Mouse (Mus musculus) gastrocnemius, adult 2 months (tissue): ENCODE measurements around the gene Rbm39. TPM values are rescaled to one million over a fixed set of nuclear protein-coding genes. Genes with fewer than 3 reads are reported as not detected.
"Not testable (repeated sequence)": the region's sequence is repeated elsewhere in the genome, so short reads cannot be mapped to it uniquely, and the experiment has no call there.

Source experiments
- DNase-seq: peaks from one replicate; pipeline ENCODE4 v3.0.0; 2022
- H3K27ac ChIP-seq: fragments of 200-600 bp; 2 replicates; pipeline ENCODE4 v1.8.1; 2022; ENCODE audit warnings: mild to moderate bottlenecking
- H3K4me3 ChIP-seq: fragments of 200-600 bp; 2 replicates; pipeline ENCODE4 v1.8.1; 2022; ENCODE audit warnings: mild to moderate bottlenecking, moderate library complexity
- CTCF ChIP-seq: fragments of 200-600 bp; IDR thresholded peaks from 2 replicates; pipeline ENCODE4 v1.8.1; 2022; ENCODE audit warnings: antibody characterized with exemption, mild to moderate bottlenecking, moderate library complexity
- intact Hi-C: fragments of 180-260 bp; cut with DNase I; formaldehyde crosslinking; loops from one replicate; pipeline ENCODE4 v1.15.1; 2025
- total RNA-seq, 2 experiments: library from RNA; stranded (reverse); gene quantifications; 2 replicates each; pipeline ENCODE4 v1.2.3; 2021

Rbm39 gene
- total RNA-seq, 2 experiments from 2014 or later = 119 TPM

DNA sequence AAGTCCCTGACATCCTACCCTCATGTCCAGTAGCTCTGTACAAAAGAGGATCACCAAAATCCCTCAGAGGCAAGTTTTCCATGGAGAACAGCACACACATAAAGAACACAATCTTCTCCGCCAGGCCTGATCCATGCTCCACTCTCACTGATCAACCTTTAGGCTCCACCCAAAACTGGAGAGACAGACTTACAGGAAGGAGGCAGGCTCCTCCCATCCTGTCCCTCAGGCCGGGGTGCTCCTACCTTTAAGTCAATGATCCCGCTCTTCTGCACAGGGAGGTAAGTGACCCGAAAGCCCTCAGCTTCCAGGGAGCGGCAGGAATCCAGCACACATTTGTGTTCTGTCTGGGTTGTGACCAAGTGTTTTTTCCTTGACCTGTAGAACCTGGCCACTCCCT is 45.9 kb downstream of the Rbm39 start:
- no peak for TF ChIP-seq CTCF
- Histone ChIP-seq H3K27ac (no peak overlapping the region), H3K4me3 (no peak overlapping the region)
- DNase-seq = no peak
- intact Hi-C loops = no loop called here

DNA sequence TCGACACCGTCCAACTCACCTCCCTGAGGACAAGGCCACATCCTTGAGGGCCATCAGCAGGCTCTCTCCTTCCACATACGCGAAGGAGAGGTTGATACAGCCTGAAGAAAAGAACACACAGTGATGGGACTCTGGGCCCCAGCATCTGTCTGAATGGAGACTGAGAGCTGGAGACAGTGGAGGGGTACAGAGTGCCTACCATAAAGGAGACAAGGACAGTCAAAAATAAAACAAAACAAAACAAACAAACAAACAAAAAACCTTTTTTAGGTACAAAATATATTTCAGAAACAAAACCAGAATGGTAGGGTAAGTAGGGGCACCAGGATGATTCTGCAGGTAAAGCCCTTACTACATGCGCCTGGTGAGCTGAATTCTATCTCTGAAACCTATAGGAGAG is 53.0 kb downstream of the Rbm39 start, which contains the start of gene Gm28036:
TSS of gene Gm28036 (minus strand) at position 101 of the 400 bp plus-strand sequence.
- intact Hi-C loops = no loop called here
- TF ChIP-seq CTCF = no peak
- no peak within 1 kb of the TSS for H3K4me3 ChIP-seq
- no peak for DNase-seq
- H3K27ac ChIP-seq = peak within 1 kb of the TSS; percentile 48

DNA sequence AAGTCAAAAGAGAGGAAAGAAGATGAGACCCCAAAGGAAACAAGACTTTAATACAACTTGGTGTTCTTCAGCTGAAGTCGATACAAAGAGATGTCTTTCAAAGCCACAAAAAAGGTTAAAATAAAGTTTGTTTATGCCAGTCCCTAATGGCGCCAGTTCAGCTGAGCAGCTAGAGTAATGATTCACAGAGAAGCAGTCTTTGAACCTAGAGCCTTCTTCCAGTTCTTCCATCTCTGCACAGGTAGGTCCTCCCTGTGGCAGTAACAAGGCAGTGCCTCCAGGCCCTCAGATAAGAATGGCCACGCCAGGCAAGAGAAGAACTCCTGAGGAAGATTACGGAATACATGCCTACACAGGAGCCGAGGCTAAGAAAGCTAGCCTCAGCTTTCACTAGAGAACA is 56.3 kb downstream of the Rbm39 start:
- Histone ChIP-seq H3K4me3 (no peak overlapping the region), H3K27ac (no peak overlapping the region)
- intact Hi-C loops = no loop called here
- DNase-seq = no peak
- no peak for TF ChIP-seq CTCF

DNA sequence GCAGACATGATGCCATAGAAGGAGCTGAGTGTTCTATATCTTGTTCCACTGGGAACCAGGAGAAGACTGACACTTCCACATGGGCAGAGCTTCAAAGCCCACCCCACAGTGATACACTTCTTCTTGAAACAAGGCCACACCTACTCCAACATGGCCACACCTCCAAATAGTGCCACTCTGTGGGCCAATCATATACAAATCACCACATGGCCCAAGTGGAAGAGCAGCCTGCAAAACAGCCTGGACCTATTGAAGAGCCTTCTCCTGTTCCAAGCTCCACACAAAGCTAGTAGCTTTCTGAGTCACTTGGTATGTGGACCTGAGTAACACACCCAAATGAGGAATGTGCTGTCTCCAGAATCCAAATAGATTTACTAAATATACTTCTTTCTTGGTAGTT is 60.5 kb downstream of the Rbm39 start:
- intact Hi-C loops = no loop called here
- H3K27ac ChIP-seq = no peak overlapping the region
- H3K4me3 ChIP-seq = no peak overlapping the region
- TF ChIP-seq CTCF = no peak
- no peak for DNase-seq

DNA sequence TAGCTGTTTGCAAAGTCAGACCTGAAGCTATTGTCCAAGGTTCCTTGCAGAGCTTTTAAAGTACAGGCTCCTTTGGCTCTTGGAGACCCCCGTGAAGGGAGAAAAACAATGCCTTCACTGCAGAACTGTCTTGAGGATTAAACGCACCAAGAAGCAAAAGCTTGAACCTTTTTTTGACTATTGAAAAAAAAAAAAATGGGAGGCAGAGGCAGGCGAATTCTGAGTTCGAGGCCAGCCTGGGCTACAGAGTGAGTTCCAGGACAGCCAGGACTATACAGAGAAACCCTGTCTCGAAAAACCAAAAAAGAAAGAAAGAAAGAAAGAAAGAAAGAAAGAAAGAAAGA is 68.0 kb downstream of the Rbm39 start:
- DNase-seq, intact Hi-C loops: not testable (repeated sequence)
- peak overlapping the region; percentile 96 for H3K4me3 ChIP-seq
- H3K27ac ChIP-seq = peak overlapping the region; percentile 96

DNA sequence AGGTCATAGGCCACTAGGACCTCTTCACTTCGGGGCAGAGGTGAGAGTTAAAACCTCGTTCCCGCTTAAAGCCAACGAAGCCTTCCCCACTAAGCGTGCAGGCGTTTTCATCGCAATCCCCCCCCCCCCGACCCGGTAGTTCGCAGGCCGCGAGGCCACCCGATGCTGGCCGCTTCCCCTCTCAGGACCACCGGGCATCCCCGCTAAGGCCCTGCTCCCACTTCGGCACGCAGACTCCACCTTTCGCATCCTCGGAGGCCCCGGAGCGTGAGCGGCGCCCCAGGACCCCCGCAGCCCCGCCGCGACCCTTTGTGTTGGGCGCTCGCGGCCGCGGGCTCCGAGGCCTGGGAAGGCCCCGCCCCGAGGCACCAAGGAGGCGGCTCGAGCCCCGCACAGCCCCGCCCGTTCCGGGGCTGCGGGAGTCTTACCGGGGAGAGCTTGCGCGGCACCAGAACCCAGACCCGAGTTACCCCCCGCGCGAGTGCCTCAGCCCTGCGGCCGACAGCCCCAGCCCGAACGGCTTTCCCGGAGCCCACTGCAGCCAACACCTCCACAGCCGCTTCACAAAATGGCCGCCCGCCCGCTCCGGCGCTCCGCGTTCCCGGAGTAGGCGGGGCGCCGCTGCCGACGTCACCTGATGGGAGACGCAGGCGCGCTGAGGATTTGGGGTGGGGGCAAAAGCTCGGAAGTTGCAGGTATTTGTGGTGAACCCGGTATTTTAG is 68.5 kb downstream of the Rbm39 start, which contains the start of the genes Cpne1 and Rbm12:
TSS of gene Cpne1 (minus strand) at position 608 of the 722 bp plus-strand sequence.
TSS of gene Rbm12 (minus strand) at position 621 of the 722 bp plus-strand sequence.
- intact Hi-C loops = no loop called here
- Histone ChIP-seq H3K27ac (peak within 1 kb of the TSS; percentile 96), H3K4me3 (peak within 1 kb of the TSS; percentile 96)
- TF ChIP-seq CTCF = no peak
- DNase-seq = peak; percentile 94

DNA sequence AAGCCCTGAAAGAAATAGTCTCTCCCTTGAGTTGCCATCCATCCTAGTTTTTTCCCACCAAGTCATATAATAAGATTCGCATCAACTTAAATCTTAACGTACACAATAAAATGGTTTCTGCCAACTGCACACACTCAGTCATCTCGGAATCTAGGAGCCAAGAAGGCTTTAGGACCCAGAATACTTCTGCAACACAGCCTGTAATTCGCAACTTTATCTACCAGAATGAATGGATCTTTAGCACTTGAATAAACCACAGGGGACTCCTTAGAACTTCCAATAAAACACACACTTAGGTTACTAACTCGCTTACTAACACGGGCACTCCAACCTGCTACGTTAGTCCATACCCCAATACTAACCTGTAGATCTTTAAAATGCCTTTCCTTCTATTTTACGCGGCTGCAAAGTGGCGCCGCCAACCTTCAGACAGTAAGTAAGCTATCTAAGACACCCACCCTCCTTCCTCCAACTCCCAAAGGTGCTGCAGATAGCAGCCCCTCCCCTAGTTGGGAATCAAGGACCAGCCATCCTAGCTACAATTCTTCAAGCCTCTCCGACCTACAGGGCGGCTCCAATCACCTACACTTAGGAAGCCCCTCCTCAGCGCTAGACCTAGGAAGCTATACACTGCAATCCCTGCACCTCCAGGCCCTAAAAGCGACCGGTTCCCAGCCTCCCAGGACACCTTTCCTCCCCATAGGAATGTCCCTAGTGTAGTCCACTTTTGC is 69.2 kb downstream of the Rbm39 start:
- Histone ChIP-seq H3K4me3 (peak overlapping the region; percentile 96), H3K27ac (peak overlapping the region; percentile 96)
- intact Hi-C loops = no loop called here
- no peak for DNase-seq
- no peak for TF ChIP-seq CTCF

Other genes starting within 250 kb of the Rbm39 start
- 100 to 1,000 TPM; 139 to 198 TPM for gene Uqcc1, start 249.9 kb downstream of the Rbm39 start, total RNA-seq
- gene Gm15557, start 239.5 kb downstream of the Rbm39 start, total RNA-seq = not detected
- under 1 TPM in 1 of 2 experiments, not detected in 1; 0.08 TPM for gene Gdf5, start 234.9 kb downstream of the Rbm39 start, total RNA-seq
- 1 to 10 TPM; 3.8 to 4.6 TPM for gene Cep250, start 223.8 kb downstream of the Rbm39 start, total RNA-seq
- under 1 TPM; 0.66 to 0.70 TPM for gene 6430550D23Rik, start 172.3 kb downstream of the Rbm39 start, total RNA-seq
- gene Ergic3, start 172.2 kb downstream of the Rbm39 start, total RNA-seq = 10 to 100 TPM; 41.3 to 47.4 TPM
- not detected for gene Fer1l4, start 127.3 kb downstream of the Rbm39 start, total RNA-seq
- gene Spag4, start 115.1 kb downstream of the Rbm39 start, total RNA-seq = under 1 TPM; 0.33 to 0.36 TPM
- gene Cpne1, start 68.3 kb downstream of the Rbm39 start, total RNA-seq = 10 to 100 TPM in 1 of 2 experiments, 1 to 10 TPM in 1; 8.6 to 10.1 TPM
- 1 to 10 TPM; 4.9 to 8.1 TPM for gene Rbm12, start 68.3 kb downstream of the Rbm39 start, total RNA-seq
- 1 to 10 TPM; 3.8 to 4.3 TPM for gene Gm28036, start 53.1 kb downstream of the Rbm39 start, total RNA-seq
- gene Romo1, start 36.2 kb downstream of the Rbm39 start, total RNA-seq = 100 to 1,000 TPM; 187 to 259 TPM
- 10 to 100 TPM; 75.3 to 83.5 TPM for gene Nfs1, start 36.1 kb downstream of the Rbm39 start, total RNA-seq
- gene Phf20, start 16.2 kb upstream of the Rbm39 start, total RNA-seq = 10 to 100 TPM; 30.8 to 31.4 TPM
- under 1 TPM; 0.86 to 0.92 TPM for gene Cnbd2, start 132.1 kb upstream of the Rbm39 start, total RNA-seq
- 10 to 100 TPM; 61.0 to 61.2 TPM for gene Scand1, start 132.5 kb upstream of the Rbm39 start, total RNA-seq
- 1 to 10 TPM; 3.8 to 4.6 TPM for gene Epb41l1, start 240.7 kb upstream of the Rbm39 start, total RNA-seq